Mouse (Mus musculus): Measurements from ENCODE around the gene Lrrc73. TPM values are rescaled to one million over a fixed set of nuclear protein-coding genes. Genes with fewer than 3 reads are reported as not detected.

The Lrrc73 gene
- polyA plus RNA-seq, 1 experiment, result 3.6 TPM

DNA sequence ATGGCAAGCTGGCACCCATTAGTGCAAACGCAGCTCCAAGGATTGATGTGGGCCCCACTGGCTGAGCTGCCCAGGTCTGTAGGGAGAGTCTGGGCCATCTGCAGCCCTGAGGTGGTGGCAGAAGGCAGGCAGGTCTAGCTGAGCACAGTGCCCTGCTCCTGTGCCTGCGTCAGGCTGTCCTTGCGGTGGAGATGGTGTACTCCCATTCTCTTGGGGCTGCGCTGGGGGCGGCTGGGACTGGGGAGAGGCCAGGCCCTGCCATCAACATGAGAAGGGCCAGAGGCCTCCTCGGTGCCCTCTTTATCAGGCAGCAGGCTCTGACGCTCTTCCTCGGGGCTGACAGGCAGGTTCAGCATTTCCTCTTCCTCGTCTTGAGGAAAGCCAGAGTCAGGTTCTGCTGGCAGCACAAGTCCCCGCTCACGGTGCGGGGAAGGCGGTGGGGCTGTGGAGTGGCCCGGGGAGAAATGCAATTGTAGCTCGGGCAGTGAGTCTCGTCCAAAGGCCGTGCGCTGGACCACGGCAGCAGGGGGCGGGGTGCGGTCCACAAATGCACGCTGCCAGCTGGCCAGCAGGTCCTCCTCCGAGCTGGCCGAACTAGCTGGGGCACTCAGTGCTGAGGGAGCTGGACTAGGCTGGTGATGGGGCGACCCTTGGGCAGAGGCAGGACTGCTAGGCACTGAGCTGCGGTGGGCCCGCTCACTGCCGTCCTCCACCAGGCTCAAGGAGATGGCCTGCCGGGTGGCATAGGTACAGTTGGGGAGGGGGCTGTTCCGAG, 5.1 kb downstream of the Lrrc73 start:
- peaks cover 23% of the 10 kb centered on the region for H3K27me3 ChIP-seq (replicated peaks)
- peaks cover 37% of the 10 kb centered on the region for H3K4me1 ChIP-seq
- TF ChIP-seq FLI1 (IDR thresholded peaks at IDR 0.05; ENCODE audit: low read length), result no peak
- no peak for TF ChIP-seq GATA1 (IDR thresholded peaks at IDR 0.05; ENCODE audit: borderline replicate concordance, low read length)
- H3K36me3 ChIP-seq (replicated peaks; ENCODE audit: low read length), result peaks cover 72% of the 10 kb centered on the region
- H3K9me3 ChIP-seq, result no peaks in the 10 kb centered on the region
- H3K4me3 ChIP-seq (replicated peaks), result no peak overlapping the region

DNA sequence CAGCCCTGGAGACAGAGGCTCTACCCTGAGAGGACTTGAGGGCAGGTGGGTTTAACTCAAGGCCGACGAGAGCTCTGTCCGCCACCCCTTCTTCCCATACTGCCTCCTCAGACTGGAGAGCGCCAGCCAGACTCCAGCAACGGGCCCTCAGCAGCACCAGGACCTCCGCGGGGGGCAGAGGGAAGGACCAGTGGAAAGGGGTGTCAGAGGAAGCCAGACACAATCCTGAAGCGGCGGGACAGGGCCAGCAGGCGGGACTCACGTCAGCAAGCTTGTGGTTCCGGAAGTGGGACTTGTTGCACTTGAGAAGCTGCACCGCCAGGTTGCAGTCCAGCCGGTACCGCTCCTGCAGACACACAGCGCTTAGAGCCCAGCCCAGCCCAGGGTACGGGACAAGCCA, 6.3 kb downstream of the Lrrc73 start:
- Histone ChIP-seq H3K9me3 (no peaks in the 10 kb centered on the region), H3K27me3 (replicated peaks) (peaks cover 13% of the 10 kb centered on the region), H3K36me3 (replicated peaks; ENCODE audit: low read length) (peaks cover 84% of the 10 kb centered on the region), H3K4me3 (replicated peaks) (no peak overlapping the region), H3K4me1 (peaks cover 26% of the 10 kb centered on the region)
- TF ChIP-seq FLI1 (IDR thresholded peaks at IDR 0.05; ENCODE audit: low read length) (no peak), GATA1 (IDR thresholded peaks at IDR 0.05; ENCODE audit: borderline replicate concordance, low read length) (no peak)

DNA sequence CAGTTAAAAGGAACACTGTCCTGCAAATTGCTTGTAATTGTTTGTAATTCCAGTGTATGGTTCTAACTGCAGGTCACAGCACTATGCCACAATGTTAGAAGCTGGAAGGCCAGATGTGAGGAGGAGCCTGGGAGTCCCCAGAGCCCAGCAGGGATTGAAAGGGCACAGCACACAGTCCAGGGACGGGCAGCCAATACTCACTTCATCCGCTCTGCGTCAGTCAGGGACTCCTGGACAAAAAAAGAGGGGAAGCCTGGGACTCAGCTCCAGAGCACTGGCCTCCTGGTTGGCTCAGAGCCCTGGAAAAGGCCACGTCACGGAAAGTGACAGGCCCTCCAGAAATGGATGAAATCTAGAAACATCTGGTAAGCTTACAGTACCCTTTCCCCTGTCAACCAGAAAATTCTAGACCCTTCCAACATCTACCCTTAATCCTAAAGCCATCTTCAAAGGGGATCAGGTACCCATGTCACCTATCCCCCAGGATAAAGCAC, 8.9 kb downstream of the Lrrc73 start:
- Histone ChIP-seq H3K4me3 (replicated peaks) (no peak overlapping the region), H3K9me3 (no peaks in the 10 kb centered on the region), H3K27me3 (replicated peaks) (no peaks in the 10 kb centered on the region), H3K4me1 (peaks cover 24% of the 10 kb centered on the region), H3K36me3 (replicated peaks; ENCODE audit: low read length) (peaks cover 99% of the 10 kb centered on the region)
- no peak for TF ChIP-seq GATA1 (IDR thresholded peaks at IDR 0.05; ENCODE audit: borderline replicate concordance, low read length)

DNA sequence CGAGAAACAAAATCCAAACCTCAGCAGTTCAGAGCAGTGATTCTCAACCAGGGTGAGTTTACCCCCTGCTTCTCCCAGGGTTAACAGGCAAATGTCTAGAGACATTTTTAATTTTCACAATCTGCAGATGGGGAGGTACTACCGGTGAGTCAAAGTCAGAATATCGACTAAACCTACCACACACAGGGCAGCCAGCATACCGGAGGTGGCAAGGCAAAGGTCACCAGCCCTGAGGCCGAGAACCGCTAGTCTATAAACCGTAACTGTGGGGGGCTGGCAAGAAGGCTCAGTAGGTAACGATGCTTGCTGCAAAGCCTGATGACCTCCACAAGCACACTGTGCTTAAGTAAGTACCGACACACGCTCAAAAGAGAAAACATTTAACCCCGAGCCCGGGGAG, 12.2 kb downstream of the Lrrc73 start:
- TF ChIP-seq GATA1 (IDR thresholded peaks at IDR 0.05; ENCODE audit: borderline replicate concordance, low read length) (no peak), FLI1 (IDR thresholded peaks at IDR 0.05; ENCODE audit: low read length) (no peak)
- H3K36me3 ChIP-seq (replicated peaks; ENCODE audit: low read length), result peaks cover 96% of the 10 kb centered on the region
- no peaks in the 10 kb centered on the region for H3K27me3 ChIP-seq (replicated peaks)
- no peaks in the 10 kb centered on the region for H3K9me3 ChIP-seq
- peaks cover 5% of the 10 kb centered on the region for H3K4me1 ChIP-seq
- no peak overlapping the region for H3K4me3 ChIP-seq (replicated peaks)

DNA sequence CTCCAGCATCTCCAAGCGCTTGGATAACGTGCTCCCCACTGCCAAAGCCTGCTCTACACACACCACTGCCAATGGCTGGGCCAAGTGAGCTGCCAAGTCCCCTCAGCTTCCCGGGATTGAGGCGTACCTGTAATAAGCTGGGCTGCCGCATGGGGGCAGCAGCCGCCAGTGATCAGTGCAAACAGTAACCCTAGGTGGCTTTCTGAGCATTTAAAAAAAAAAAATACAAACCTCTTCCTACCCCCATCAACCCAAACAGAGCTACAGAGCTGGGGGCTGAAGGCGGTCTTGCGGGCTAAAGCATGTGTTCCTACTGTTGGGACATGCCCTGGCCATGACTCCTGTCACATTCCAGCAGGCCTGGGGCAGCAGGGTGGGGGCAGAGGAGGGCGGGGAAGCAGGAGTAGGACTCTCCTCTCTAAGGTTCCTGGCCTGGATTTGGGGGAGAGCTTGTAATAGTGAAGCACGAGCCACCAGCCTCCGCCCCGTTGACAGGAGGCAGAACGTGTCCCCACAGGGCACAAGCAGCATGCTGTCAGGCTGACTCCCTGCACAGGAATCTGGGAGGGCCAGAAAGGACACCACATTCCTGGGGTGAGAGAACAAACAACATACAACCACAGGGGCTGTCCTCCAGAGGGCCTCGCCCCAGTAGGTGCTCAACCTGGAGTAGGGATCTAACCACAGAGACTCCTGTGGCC, 12.7 kb downstream of the Lrrc73 start:
- Histone ChIP-seq H3K9me3 (no peaks in the 10 kb centered on the region), H3K4me3 (replicated peaks) (no peak overlapping the region), H3K27me3 (replicated peaks) (no peaks in the 10 kb centered on the region), H3K36me3 (replicated peaks; ENCODE audit: low read length) (peaks cover 96% of the 10 kb centered on the region), H3K4me1 (no peaks in the 10 kb centered on the region; the same call in 1 of the 2 replicates)
- TF ChIP-seq GATA1 (IDR thresholded peaks at IDR 0.05; ENCODE audit: borderline replicate concordance, low read length) (no peak), FLI1 (IDR thresholded peaks at IDR 0.05; ENCODE audit: low read length) (no peak)

DNA sequence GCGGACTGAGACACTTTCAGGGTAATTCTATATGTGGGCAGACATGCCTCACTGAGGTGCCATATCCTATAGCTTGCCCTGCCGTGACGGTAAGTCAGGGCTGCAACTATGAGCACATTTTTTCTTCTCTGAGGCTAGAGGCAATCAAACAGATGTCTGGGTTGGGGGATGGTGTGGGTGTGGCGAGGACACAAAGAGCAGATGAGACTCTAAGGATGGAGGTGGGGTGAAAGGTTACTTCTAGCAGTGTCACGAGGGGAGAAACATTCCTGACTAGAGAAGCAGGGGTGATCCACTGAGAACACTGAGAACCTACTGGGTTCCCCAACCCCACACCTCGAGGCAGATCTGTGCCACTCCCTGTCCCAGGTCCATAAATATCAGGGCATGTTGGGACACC, 13.7 kb downstream of the Lrrc73 start:
- H3K27me3 ChIP-seq (replicated peaks), result no peaks in the 10 kb centered on the region
- TF ChIP-seq FLI1 (IDR thresholded peaks at IDR 0.05; ENCODE audit: low read length) (no peak), GATA1 (IDR thresholded peaks at IDR 0.05; ENCODE audit: borderline replicate concordance, low read length) (no peak)
- no peaks in the 10 kb centered on the region for H3K9me3 ChIP-seq
- H3K36me3 ChIP-seq (replicated peaks; ENCODE audit: low read length), result peaks cover 96% of the 10 kb centered on the region
- no peaks in the 10 kb centered on the region; the same call in 1 of the 2 replicates for H3K4me1 ChIP-seq
- H3K4me3 ChIP-seq (replicated peaks), result no peak overlapping the region

DNA sequence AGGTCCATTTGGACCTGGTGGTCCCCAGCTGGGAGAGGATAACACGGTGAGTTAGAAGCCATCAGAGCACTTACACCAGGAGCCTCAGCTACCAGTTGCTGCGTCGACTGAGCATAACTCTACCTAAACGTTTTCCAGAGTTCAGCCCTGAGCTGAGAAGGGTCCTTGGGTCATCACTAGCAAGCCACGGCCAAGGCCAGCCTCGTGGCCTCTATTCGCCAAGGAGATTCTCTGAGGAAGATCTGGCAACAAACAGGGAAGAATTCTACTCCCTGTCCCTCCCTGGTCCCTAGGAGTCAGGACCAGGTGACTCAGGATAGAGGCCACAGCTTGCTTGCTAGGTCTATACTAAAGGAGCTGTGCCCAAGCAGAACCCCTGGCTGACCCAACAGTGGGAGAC, 14.2 kb downstream of the Lrrc73 start:
- no peaks in the 10 kb centered on the region for H3K9me3 ChIP-seq
- TF ChIP-seq FLI1 (IDR thresholded peaks at IDR 0.05; ENCODE audit: low read length) (no peak), GATA1 (IDR thresholded peaks at IDR 0.05; ENCODE audit: borderline replicate concordance, low read length) (no peak)
- no peaks in the 10 kb centered on the region; the same call in none of the 2 replicates for H3K4me1 ChIP-seq
- peaks cover 94% of the 10 kb centered on the region for H3K36me3 ChIP-seq (replicated peaks; ENCODE audit: low read length)
- H3K27me3 ChIP-seq (replicated peaks), result no peaks in the 10 kb centered on the region
- no peak overlapping the region for H3K4me3 ChIP-seq (replicated peaks)

DNA sequence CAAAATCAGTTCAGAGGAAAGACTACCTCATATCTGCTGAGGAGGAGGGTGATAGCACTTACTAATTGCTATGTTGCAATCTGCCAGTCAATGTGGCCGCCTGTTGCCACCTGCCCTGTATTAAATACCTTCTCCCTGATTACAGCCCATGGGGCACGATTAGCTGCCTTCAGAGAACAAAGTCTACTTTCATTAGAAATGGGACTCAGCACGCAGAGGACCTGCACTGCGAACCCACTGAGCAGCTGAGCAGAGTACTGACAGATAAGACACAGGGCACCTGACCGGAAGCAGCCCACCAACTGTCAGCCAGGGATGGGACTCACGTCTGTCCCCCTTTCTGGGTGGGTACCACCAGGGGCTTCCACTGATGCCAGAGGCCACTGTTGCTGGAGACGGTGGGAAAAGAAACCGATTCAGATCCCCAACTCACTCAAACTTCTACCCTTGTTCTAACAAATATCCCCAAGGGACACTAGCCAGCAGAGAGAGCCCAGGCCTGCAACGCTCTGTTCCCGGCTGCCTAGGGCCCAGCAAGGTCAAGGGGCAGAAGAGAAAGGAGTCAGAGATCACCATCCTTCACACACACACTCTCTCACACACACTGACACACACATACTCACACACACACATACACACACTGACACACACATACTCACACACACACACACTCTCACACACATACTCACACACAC, 14.8 kb downstream of the Lrrc73 start:
- Histone ChIP-seq H3K36me3 (replicated peaks; ENCODE audit: low read length) (peaks cover 94% of the 10 kb centered on the region), H3K27me3 (replicated peaks) (no peaks in the 10 kb centered on the region), H3K4me1 (peaks cover 7% of the 10 kb centered on the region), H3K9me3 (no peaks in the 10 kb centered on the region), H3K4me3 (replicated peaks) (no peak overlapping the region)
- TF ChIP-seq GATA1 (IDR thresholded peaks at IDR 0.05; ENCODE audit: borderline replicate concordance, low read length) (no peak), FLI1 (IDR thresholded peaks at IDR 0.05; ENCODE audit: low read length) (no peak)

DNA sequence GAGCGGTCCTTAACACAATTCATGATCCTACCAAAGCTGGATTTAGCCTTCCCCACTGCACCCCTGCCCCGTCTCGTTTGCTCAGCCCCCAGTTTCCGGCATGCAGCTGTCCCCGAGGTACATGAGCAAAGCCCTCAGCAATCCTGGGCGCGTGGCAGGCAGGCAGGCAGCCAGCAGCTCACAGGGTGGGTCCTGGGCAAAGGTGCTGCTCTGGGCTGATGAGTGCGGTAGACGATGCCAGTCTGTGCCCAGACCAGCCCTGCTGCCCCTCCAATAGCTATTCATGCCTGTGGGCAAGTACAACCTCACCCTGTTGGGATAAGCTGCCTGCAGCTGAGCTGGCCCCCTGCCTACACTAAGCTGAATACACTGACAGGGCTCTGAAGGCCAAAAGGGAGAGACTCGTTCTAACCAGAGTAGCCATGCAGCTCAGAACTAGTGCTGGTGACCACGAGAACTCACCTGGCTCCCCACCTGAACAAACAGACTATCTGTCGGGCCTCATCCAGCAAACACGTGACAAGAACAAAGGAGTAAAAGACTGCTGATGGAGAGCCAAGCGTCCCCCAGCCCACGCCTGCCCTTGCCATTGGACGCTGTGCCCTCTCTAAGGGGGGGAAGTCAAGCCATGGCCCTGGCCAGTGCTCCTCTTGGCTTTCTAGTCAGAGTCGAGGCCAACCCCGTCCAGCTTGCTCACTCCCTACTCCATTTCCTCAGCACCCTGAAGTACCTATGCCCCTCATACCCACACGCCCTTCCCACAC, 16.6 kb downstream of the Lrrc73 start:
- H3K4me3 ChIP-seq (replicated peaks), result no peak overlapping the region
- H3K36me3 ChIP-seq (replicated peaks; ENCODE audit: low read length), result peaks cover 92% of the 10 kb centered on the region
- H3K9me3 ChIP-seq, result no peaks in the 10 kb centered on the region
- no peaks in the 10 kb centered on the region for H3K27me3 ChIP-seq (replicated peaks)
- no peak for TF ChIP-seq GATA1 (IDR thresholded peaks at IDR 0.05; ENCODE audit: borderline replicate concordance, low read length)
- no peak for TF ChIP-seq FLI1 (IDR thresholded peaks at IDR 0.05; ENCODE audit: low read length)
- peaks cover 14% of the 10 kb centered on the region for H3K4me1 ChIP-seq
